Mouse (Mus musculus): ENCODE measurements around the gene Mex3a. TPM values are rescaled to one million over a fixed set of nuclear protein-coding genes. Genes with fewer than 3 reads are reported as not detected.

Gene Mex3a
- polyA plus RNA-seq, 1 experiment from 2014 or later = 26.3 TPM

DNA sequence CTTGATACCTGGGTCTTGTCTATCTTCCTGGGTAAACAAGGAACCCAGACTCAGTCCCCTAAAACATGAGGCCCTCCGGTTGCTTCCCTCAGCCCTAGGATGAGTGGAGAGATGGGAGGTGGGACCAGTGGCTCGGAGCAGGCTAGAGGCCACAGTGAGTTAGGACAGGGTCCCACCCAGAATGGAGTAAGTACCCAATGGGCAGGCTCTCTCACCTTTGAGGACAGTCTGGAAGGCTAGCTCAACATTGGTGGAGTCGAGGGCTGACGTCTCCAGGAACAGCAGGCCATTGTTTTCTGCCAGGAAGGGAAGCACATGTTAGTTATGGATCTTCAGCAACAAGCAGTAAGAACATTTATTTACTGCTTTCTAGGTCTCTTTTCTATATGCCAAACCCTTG, 10.3 kb downstream of the Mex3a start:
- Histone ChIP-seq H3K9me3 (ENCODE audit: control insufficient read depth, low read depth, low read length) (no peaks in the 10 kb centered on the region), H3K9ac (replicated peaks; ENCODE audit: low read depth, low read length) (no peak overlapping the region), H3K4me3 (ENCODE audit: low read depth, low read length) (no peak overlapping the region), H3K27me3 (ENCODE audit: control insufficient read depth, insufficient read depth, low read length) (no peaks in the 10 kb centered on the region), H3K4me2 (replicated peaks; ENCODE audit: low read depth, low read length) (no peak overlapping the region), H3K36me3 (ENCODE audit: control insufficient read depth, insufficient read depth, low read length) (peaks cover 22% of the 10 kb centered on the region), H3K4me1 (ENCODE audit: control insufficient read depth, insufficient read depth, low read length) (peaks cover 23% of the 10 kb centered on the region; the same call in 1 of the 2 replicates), H3K27ac (ENCODE audit: low read length) (no peak overlapping the region)
- WGBS = 50% methylated on average over 4 of the region's 4 CpGs
- ATAC-seq (ENCODE audit: insufficient number of reproducible peaks, insufficient read depth, low FRiP score, low read depth) = no peak

DNA sequence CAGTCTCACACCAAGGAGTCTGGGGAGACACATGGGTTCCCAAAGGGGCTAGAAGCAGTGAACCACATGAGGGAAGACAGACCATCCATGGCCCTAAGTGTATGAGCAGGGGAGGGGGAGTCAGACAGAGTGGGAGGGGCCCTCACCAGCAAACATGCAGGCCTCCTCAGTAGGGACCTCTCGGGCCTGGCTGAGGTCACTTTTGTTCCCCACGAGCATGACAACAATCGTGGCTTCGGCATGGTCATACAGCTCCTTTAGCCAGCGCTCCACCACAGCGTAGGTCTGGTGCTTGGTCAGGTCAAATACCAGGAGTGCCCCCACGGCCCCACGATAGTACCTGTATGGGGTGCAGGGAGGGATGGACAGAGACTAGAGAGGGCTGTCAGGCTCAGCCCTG, 11.0 kb downstream of the Mex3a start:
- H3K27ac ChIP-seq (ENCODE audit: low read length) = no peak overlapping the region
- peaks cover 17% of the 10 kb centered on the region; the same call in 1 of the 2 replicates for H3K4me1 ChIP-seq (ENCODE audit: control insufficient read depth, insufficient read depth, low read length)
- H3K4me3 ChIP-seq (ENCODE audit: low read depth, low read length) = no peak overlapping the region
- ATAC-seq (ENCODE audit: insufficient number of reproducible peaks, insufficient read depth, low FRiP score, low read depth) = no peak
- no peaks in the 10 kb centered on the region for H3K9me3 ChIP-seq (ENCODE audit: control insufficient read depth, low read depth, low read length)
- H3K9ac ChIP-seq (replicated peaks; ENCODE audit: low read depth, low read length) = no peak overlapping the region
- H3K27me3 ChIP-seq (ENCODE audit: control insufficient read depth, insufficient read depth, low read length) = no peaks in the 10 kb centered on the region
- peaks cover 15% of the 10 kb centered on the region for H3K36me3 ChIP-seq (ENCODE audit: control insufficient read depth, insufficient read depth, low read length)
- whole genome bisulfite sequencing = 84% methylated on average over 8 of the region's 8 CpGs
- no peak overlapping the region for H3K4me2 ChIP-seq (replicated peaks; ENCODE audit: low read depth, low read length)

- H3K4me3 ChIP-seq (ENCODE audit: low read depth, low read length) = no peak overlapping the region
- H3K9me3 ChIP-seq (ENCODE audit: control insufficient read depth, low read depth, low read length) = no peaks in the 10 kb centered on the region
- H3K27ac ChIP-seq (ENCODE audit: low read length) = no peak overlapping the region
- no peak overlapping the region for H3K9ac ChIP-seq (replicated peaks; ENCODE audit: low read depth, low read length)
- peaks cover 8% of the 10 kb centered on the region; the same call in 1 of the 2 replicates for H3K36me3 ChIP-seq (ENCODE audit: control insufficient read depth, insufficient read depth, low read length)
- H3K4me1 ChIP-seq (ENCODE audit: control insufficient read depth, insufficient read depth, low read length) = peaks cover 10% of the 10 kb centered on the region; the same call in 1 of the 2 replicates
- no peak overlapping the region for H3K4me2 ChIP-seq (replicated peaks; ENCODE audit: low read depth, low read length)
- WGBS = 69% methylated on average over 5 of the region's 5 CpGs
- no peaks in the 10 kb centered on the region for H3K27me3 ChIP-seq (ENCODE audit: control insufficient read depth, insufficient read depth, low read length)
- no peak for ATAC-seq (ENCODE audit: insufficient number of reproducible peaks, insufficient read depth, low FRiP score, low read depth)
These were observed 11.6 kb downstream of the Mex3a start for GRCm38 (mm10) chr3:88543651-88544410.

DNA sequence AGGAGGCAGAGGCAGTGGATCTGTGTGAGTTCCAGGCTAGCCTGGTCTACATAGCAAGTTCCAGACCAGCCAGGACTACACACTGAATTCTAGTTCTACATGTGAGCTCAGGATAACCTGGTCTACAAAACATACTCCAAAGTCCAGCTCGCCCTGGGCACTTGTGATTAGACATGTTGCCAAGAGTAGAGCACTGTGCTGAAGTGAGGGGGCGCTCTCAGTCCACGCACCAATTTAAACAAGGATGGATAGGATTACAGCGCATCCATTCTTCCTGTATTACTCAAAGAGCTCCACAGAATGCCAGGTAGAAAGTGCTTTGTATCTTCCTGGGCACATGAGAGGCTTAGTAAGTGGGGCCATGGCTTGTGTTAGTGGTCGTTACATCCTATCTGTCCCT, 12.3 kb downstream of the Mex3a start:
- Histone ChIP-seq H3K27ac (ENCODE audit: low read length) (no peak overlapping the region), H3K9ac (replicated peaks; ENCODE audit: low read depth, low read length) (no peak overlapping the region)

DNA sequence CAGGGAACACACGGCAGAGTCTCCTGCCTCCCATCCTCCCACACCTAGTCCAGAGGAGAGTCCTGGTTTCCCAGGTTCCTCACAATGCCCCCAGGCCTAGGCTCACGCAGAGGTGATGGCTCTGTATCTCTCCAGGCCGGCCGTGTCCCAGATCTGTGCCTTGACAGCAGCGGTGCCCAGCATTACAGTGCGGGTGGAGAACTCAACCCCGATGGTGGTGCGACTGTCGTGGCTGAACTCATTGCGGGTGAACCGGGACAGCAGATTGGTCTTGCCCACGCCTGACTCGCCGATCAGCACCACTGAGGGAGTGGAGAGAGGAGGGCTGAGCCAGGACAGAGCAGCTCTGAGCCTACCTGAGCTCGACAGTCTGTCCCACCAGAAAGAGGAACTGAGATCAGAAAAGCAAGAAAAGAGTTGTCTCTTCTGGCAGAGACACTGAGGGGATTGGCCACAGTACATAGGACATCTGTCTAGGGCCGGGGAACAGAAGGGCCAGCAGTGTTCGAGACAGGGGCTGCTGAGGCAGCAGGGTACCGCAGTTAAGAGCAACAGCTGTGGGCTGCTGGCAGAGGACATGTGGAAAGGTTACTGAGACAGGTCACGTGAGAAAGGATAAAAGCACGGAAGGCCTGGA, 12.9 kb downstream of the Mex3a start:
- Histone ChIP-seq H3K4me2 (replicated peaks; ENCODE audit: low read depth, low read length) (no peak overlapping the region), H3K27ac (ENCODE audit: low read length) (no peak overlapping the region)
- 63% methylated on average over 20 of the region's 20 CpGs for WGBS

More for the DNA sequence above, 12.3 kb downstream of the Mex3a start:
- H3K36me3 ChIP-seq (ENCODE audit: control insufficient read depth, insufficient read depth, low read length) = peaks cover 8% of the 10 kb centered on the region; the same call in 1 of the 2 replicates
- no peak for ATAC-seq (ENCODE audit: insufficient number of reproducible peaks, insufficient read depth, low FRiP score, low read depth)
- H3K27me3 ChIP-seq (ENCODE audit: control insufficient read depth, insufficient read depth, low read length) = no peaks in the 10 kb centered on the region
- no peak overlapping the region for H3K4me2 ChIP-seq (replicated peaks; ENCODE audit: low read depth, low read length)
- 0 out of 2 replicates have a peak, but pooled peaks cover 6% of the 10 kb centered on the region for H3K4me1 ChIP-seq (ENCODE audit: control insufficient read depth, insufficient read depth, low read length)
- H3K9me3 ChIP-seq (ENCODE audit: control insufficient read depth, low read depth, low read length) = no peaks in the 10 kb centered on the region
- 37% methylated on average over 5 of the region's 5 CpGs for WGBS
- H3K4me3 ChIP-seq (ENCODE audit: low read depth, low read length) = no peak overlapping the region

GRCm38 (mm10) chr3:88546674-88547418, 14.7 kb downstream of the Mex3a start:
- no peaks in the 10 kb centered on the region for H3K27me3 ChIP-seq (ENCODE audit: control insufficient read depth, insufficient read depth, low read length)
- no peaks in the 10 kb centered on the region; the same call in 1 of the 2 replicates for H3K36me3 ChIP-seq (ENCODE audit: control insufficient read depth, insufficient read depth, low read length)
- H3K9ac ChIP-seq (replicated peaks; ENCODE audit: low read depth, low read length) = no peak overlapping the region
- H3K4me1 ChIP-seq (ENCODE audit: control insufficient read depth, insufficient read depth, low read length) = peaks cover 10% of the 10 kb centered on the region; the same call in 1 of the 2 replicates
- H3K27ac ChIP-seq (ENCODE audit: low read length) = no peak overlapping the region
- H3K4me3 ChIP-seq (ENCODE audit: low read depth, low read length) = no peak overlapping the region
- no peak overlapping the region for H3K4me2 ChIP-seq (replicated peaks; ENCODE audit: low read depth, low read length)
- 62% methylated on average over 6 of the region's 6 CpGs for WGBS
- H3K9me3 ChIP-seq (ENCODE audit: control insufficient read depth, low read depth, low read length) = no peaks in the 10 kb centered on the region
- ATAC-seq (ENCODE audit: insufficient number of reproducible peaks, insufficient read depth, low FRiP score, low read depth) = no peak

More for the DNA sequence above, 12.9 kb downstream of the Mex3a start:
- ATAC-seq (ENCODE audit: insufficient number of reproducible peaks, insufficient read depth, low FRiP score, low read depth) = no peak
- Histone ChIP-seq H3K4me3 (ENCODE audit: low read depth, low read length) (no peak overlapping the region), H3K4me1 (ENCODE audit: control insufficient read depth, insufficient read depth, low read length) (0 out of 2 replicates have a peak, but pooled peaks cover 6% of the 10 kb centered on the region), H3K9me3 (ENCODE audit: control insufficient read depth, low read depth, low read length) (no peaks in the 10 kb centered on the region), H3K9ac (replicated peaks; ENCODE audit: low read depth, low read length) (0 out of 2 replicates have a peak overlapping the region, but pooled peaks have one; percentile 1), H3K36me3 (ENCODE audit: control insufficient read depth, insufficient read depth, low read length) (peaks cover 4% of the 10 kb centered on the region; the same call in 1 of the 2 replicates), H3K27me3 (ENCODE audit: control insufficient read depth, insufficient read depth, low read length) (no peaks in the 10 kb centered on the region)

- 35% methylated on average over 18 of the region's 18 CpGs for WGBS
- Histone ChIP-seq H3K27ac (ENCODE audit: low read length) (peak within 1 kb of the TSS; percentile 61), H3K9me3 (ENCODE audit: control insufficient read depth, low read depth, low read length) (no peaks in the 10 kb centered on the region), H3K4me1 (ENCODE audit: control insufficient read depth, insufficient read depth, low read length) (peaks cover 13% of the 10 kb centered on the region; the same call in 1 of the 2 replicates), H3K4me3 (ENCODE audit: low read depth, low read length) (peak within 1 kb of the TSS; percentile 21), H3K27me3 (ENCODE audit: control insufficient read depth, insufficient read depth, low read length) (no peaks in the 10 kb centered on the region), H3K4me2 (replicated peaks; ENCODE audit: low read depth, low read length) (peak within 1 kb of the TSS; percentile 35), H3K36me3 (ENCODE audit: control insufficient read depth, insufficient read depth, low read length) (no peaks in the 10 kb centered on the region), H3K9ac (replicated peaks; ENCODE audit: low read depth, low read length) (peak within 1 kb of the TSS; percentile 18; the same call in 1 of the 2 replicates)
- no peak for ATAC-seq (ENCODE audit: insufficient number of reproducible peaks, insufficient read depth, low FRiP score, low read depth)
These were observed 16.2 kb downstream of the Mex3a start, which contains the start of gene Rab25 for GRCm38 (mm10) chr3:88548180-88548917. Gene Rab25 (minus strand): TSS chr3:88548300.

Measured in stomach, embryonic 14.5 days (tissue).